Mouse (Mus musculus) stomach, postnatal 0 days (tissue): ENCODE data around the gene Commd1. TPM values are rescaled to one million over a fixed set of nuclear protein-coding genes. Genes with fewer than 3 reads are reported as not detected.
A peak's percentile ranks its signal among the peaks of the same experiment; 100 is the strongest.

Experiments used
- ATAC-seq: fragments of 200-750 bp; cut with Nextera tagmentation; 2 replicates; pipeline ENCODE4 v1.8.0; 2017; ENCODE audit not compliant: low FRiP score, low TSS enrichment
- DNase-seq: peaks from one replicate; pipeline ENCODE4 v3.0.0-alpha.2; 2016; ENCODE audit warnings: low spot score
- H3K27ac ChIP-seq: fragments of 300-500 bp; sonication (generic); replicated peaks from 2 replicates; pipeline ENCODE4 v1.5.1; 2014; ENCODE audit warnings: mild to moderate bottlenecking, control low read depth
- H3K27me3 ChIP-seq: fragments of 300-500 bp; sonication (generic); 2 replicates; pipeline ENCODE4 v1.6.1; 2014; ENCODE audit warnings: low read length; ENCODE audit not compliant: control insufficient read depth, insufficient read depth
- H3K36me3 ChIP-seq: fragments of 300-500 bp; sonication (generic); 2 replicates; pipeline ENCODE4 v1.6.1; 2014; ENCODE audit warnings: low read length, mixed read lengths; ENCODE audit not compliant: control insufficient read depth, insufficient read depth
- H3K4me1 ChIP-seq: fragments of 300-500 bp; sonication (generic); replicated peaks from 2 replicates; pipeline ENCODE4 v1.6.1; 2014; ENCODE audit warnings: antibody characterized with exemption; ENCODE audit not compliant: control insufficient read depth, insufficient read depth
- H3K4me2 ChIP-seq: fragments of 300-500 bp; sonication (generic); replicated peaks from 2 replicates; pipeline ENCODE4 v1.6.1; 2014; ENCODE audit warnings: low read depth, mild to moderate bottlenecking, control low read depth, moderate library complexity
- H3K4me3 ChIP-seq: fragments of 300-500 bp; sonication (generic); 2 replicates; pipeline ENCODE4 v1.5.1; 2014; ENCODE audit warnings: low read depth, low read length, control low read depth
- H3K9ac ChIP-seq: fragments of 300-500 bp; sonication (generic); 2 replicates; pipeline ENCODE4 v1.6.1; 2014; ENCODE audit warnings: mild to moderate bottlenecking, low read length, control low read depth, mixed read lengths
- H3K9me3 ChIP-seq: fragments of 300-500 bp; sonication (generic); 2 replicates; pipeline ENCODE4 v1.6.1; 2016; ENCODE audit warnings: low read length; ENCODE audit not compliant: control insufficient read depth
- CTCF ChIP-seq: IDR thresholded peaks from 2 replicates; pipeline ENCODE4 v1.5.1; 2016; ENCODE audit warnings: antibody characterized with exemption, low read depth, mild to moderate bottlenecking, moderate library complexity
- EP300 ChIP-seq: optimal IDR thresholded peaks from 2 replicates; pipeline ENCODE3; 2016; ENCODE audit warnings: antibody characterized with exemption
- WGBS: fragments of 180-500 bp; shearing (Covaris S2); extraction: QIAGEN DNeasy Blood & Tissue Kit; methylation state at CpG from one replicate; pipeline ENCODE4 v1.1.7; 2014; 5-methylcytosine and 5-hydroxymethylcytosine counted together
- polyA plus RNA-seq: library from polyadenylated mRNA; unstranded; fragments of >200 nt; fragmentation: Nextera tagmentation; extraction: Ambion mirVana; gene quantifications from 2 replicates; pipeline ENCODE4 v1.2.1, GENCODE M21; 2015

Gene Commd1
- polyA plus RNA-seq, 1 experiment from 2014 or later, result 269 TPM

- no peak for TF ChIP-seq EP300
- no peak for TF ChIP-seq CTCF
- H3K9me3 ChIP-seq, result no peaks in the 10 kb centered on the region
- H3K9ac ChIP-seq, result no peak overlapping the region
- peaks cover 4% of the 10 kb centered on the region for H3K4me1 ChIP-seq
- H3K4me2 ChIP-seq, result no peak overlapping the region
- 68% methylated on average over 6 of the region's 6 CpGs for WGBS
- no peak overlapping the region for H3K27ac ChIP-seq
- DNase-seq (no peak), ATAC-seq (no peak)
- no peak overlapping the region for H3K4me3 ChIP-seq
- 0 out of 2 replicates have a peak, but pooled peaks cover 2% of the 10 kb centered on the region for H3K36me3 ChIP-seq
- no peaks in the 10 kb centered on the region for H3K27me3 ChIP-seq
Measured at GRCm38 (mm10) chr11:22982846-22983245, 664 bp upstream of the Commd1 start.

- Histone ChIP-seq H3K36me3 (0 out of 2 replicates have a peak, but pooled peaks cover 7% of the 10 kb centered on the region), H3K9ac (peak overlapping the region; percentile 80), H3K9me3 (no peaks in the 10 kb centered on the region), H3K4me3 (peak overlapping the region; percentile 69), H3K27me3 (no peaks in the 10 kb centered on the region), H3K27ac (peak overlapping the region; percentile 99), H3K4me1 (peaks cover 4% of the 10 kb centered on the region), H3K4me2 (peak overlapping the region; percentile 82)
- TF ChIP-seq EP300, result no peak
- under 1% methylated on average over 12 of the region's 12 CpGs for WGBS
- ATAC-seq, result peak; percentile 63
- DNase-seq, result no peak
Measured at GRCm38 (mm10) chr11:22981543-22981950, 635 bp downstream of the Commd1 start.

GRCm38 (mm10) chr11:22981041-22981440 lies 1.1 kb downstream of the Commd1 start:
- no peaks in the 10 kb centered on the region for H3K9me3 ChIP-seq
- WGBS, result 32% methylated on average over 4 of the region's 4 CpGs
- H3K4me3 ChIP-seq, result peak overlapping the region; percentile 69
- H3K27me3 ChIP-seq, result no peaks in the 10 kb centered on the region
- peak overlapping the region; percentile 80 for H3K9ac ChIP-seq
- no peak for TF ChIP-seq EP300
- no peak for TF ChIP-seq CTCF
- DNase-seq (no peak), ATAC-seq (no peak)
- peaks cover 4% of the 10 kb centered on the region for H3K4me1 ChIP-seq
- 0 out of 2 replicates have a peak, but pooled peaks cover 7% of the 10 kb centered on the region for H3K36me3 ChIP-seq
- H3K4me2 ChIP-seq, result peak overlapping the region; percentile 82
- peak overlapping the region; percentile 99; the same call in 1 of the 2 replicates for H3K27ac ChIP-seq

GRCm38 (mm10) chr11:22979221-22979620 lies 3.0 kb downstream of the Commd1 start:
- peaks cover 4% of the 10 kb centered on the region for H3K4me1 ChIP-seq
- TF ChIP-seq CTCF, result no peak
- TF ChIP-seq EP300, result no peak
- no peak overlapping the region for H3K4me3 ChIP-seq
- ATAC-seq (no peak), DNase-seq (no peak)
- no peak overlapping the region for H3K4me2 ChIP-seq
- no peaks in the 10 kb centered on the region for H3K9me3 ChIP-seq
- H3K27me3 ChIP-seq, result no peaks in the 10 kb centered on the region
- WGBS, result 72% methylated on average over 1 of the region's 1 CpGs
- no peak overlapping the region for H3K9ac ChIP-seq
- H3K36me3 ChIP-seq, result 0 out of 2 replicates have a peak, but pooled peaks cover 7% of the 10 kb centered on the region
- no peak overlapping the region for H3K27ac ChIP-seq

GRCm38 (mm10) chr11:22978711-22979110 lies 3.5 kb downstream of the Commd1 start:
- no peaks in the 10 kb centered on the region for H3K9me3 ChIP-seq
- H3K27me3 ChIP-seq, result no peaks in the 10 kb centered on the region
- no peak overlapping the region for H3K4me3 ChIP-seq
- H3K4me2 ChIP-seq, result no peak overlapping the region
- no peak for TF ChIP-seq CTCF
- TF ChIP-seq EP300, result no peak
- H3K4me1 ChIP-seq, result peaks cover 4% of the 10 kb centered on the region
- WGBS, result 42% methylated on average over 1 of the region's 1 CpGs
- ATAC-seq, result no peak
- DNase-seq, result no peak
- H3K27ac ChIP-seq, result no peak overlapping the region
- H3K36me3 ChIP-seq, result 0 out of 2 replicates have a peak, but pooled peaks cover 7% of the 10 kb centered on the region
- no peak overlapping the region for H3K9ac ChIP-seq

GRCm38 (mm10) chr11:22978215-22978614 lies 4.0 kb downstream of the Commd1 start:
- ATAC-seq, result no peak
- TF ChIP-seq EP300, result no peak
- no peak for TF ChIP-seq CTCF
- no peak overlapping the region for H3K9ac ChIP-seq
- H3K4me3 ChIP-seq, result no peak overlapping the region
- H3K4me2 ChIP-seq, result no peak overlapping the region
- H3K36me3 ChIP-seq, result 0 out of 2 replicates have a peak, but pooled peaks cover 7% of the 10 kb centered on the region
- H3K27ac ChIP-seq, result no peak overlapping the region
- H3K27me3 ChIP-seq, result no peaks in the 10 kb centered on the region
- peaks cover 4% of the 10 kb centered on the region for H3K4me1 ChIP-seq
- DNase-seq, result no peak
- 94% methylated on average over 3 of the region's 3 CpGs for WGBS
- H3K9me3 ChIP-seq, result no peaks in the 10 kb centered on the region
